Mouse (Mus musculus): ENCODE results near the gene Sprtn. TPM values are rescaled to one million over a fixed set of nuclear protein-coding genes. Genes with fewer than 3 reads are reported as not detected.

The Sprtn gene
- polyA plus RNA-seq (2015; fragmentation: Nextera tagmentation; extraction: Ambion mirVana), result 6.9 TPM in 2 replicates

DNA sequence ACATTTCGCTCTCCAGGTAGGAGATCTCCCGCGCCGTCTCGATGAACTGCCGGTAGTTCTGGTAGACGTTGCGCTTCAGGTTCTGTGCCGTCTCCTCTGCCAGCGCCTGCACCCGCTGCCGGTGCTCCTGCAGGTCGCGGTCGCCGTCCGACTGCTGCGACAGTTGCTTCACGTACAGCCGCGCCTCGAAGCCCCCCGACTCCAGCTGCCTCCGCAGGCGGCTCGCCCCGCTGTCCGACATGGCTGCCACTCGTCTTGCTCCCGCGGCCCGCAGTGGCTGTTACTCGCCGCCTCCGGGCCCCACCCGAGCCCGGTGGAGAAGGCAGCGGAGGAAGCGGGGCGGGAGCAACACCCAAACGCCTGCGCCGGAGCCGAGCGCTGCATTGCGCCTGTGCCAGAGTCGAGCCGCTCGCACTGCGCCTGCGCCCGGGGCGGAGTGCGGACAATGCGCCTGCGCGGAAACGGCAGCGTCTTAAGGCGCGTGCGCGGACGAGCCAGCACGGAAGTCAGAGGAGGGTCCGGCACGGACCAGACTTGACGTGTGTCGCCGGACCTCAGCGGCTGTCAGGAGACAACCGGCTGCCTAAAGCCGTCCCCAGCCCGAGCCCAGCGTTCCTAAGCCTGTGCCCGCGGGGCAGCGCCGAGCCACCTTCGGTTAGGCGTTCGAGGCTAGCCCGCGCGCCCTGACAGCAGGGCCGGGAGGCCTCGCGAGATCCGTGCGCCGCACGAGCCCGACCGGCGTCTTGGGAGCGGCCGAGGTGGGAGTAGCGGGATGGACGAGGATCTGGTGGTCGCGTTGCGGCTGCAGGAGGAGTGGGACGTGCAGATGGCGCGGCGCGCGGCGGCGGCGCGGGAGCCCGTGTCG, at the start of gene Sprtn, which contains the start of gene Exoc8:
Sprtn (plus strand) TSS at position 501 of the 865 bp plus-strand sequence.
Exoc8 (minus strand) TSS at position 320 of the 865 bp plus-strand sequence.
- H3K4me1 ChIP-seq (ENCODE audit: insufficient read depth, low read depth, low read length), result peaks cover 5% of the 10 kb centered on the region; the same call in 1 of the 2 replicates
- H3K36me3 ChIP-seq (ENCODE audit: insufficient read depth, low read length), result peaks cover 18% of the 10 kb centered on the region; the same call in 1 of the 2 replicates
- no peaks in the 10 kb centered on the region for H3K9me3 ChIP-seq (ENCODE audit: low read length)
- WGBS, result 1% methylated on average over 112 of the region's 114 CpGs
- H3K4me3 ChIP-seq (ENCODE audit: low read depth, low read length), result peak within 1 kb of the TSS; percentile 86
- no peaks in the 10 kb centered on the region for H3K27me3 ChIP-seq (replicated peaks; ENCODE audit: insufficient read depth, low read length)
- ATAC-seq (peak; percentile 84), DNase-seq (ENCODE audit: low spot score) (peak; percentile 97)
- H3K4me2 ChIP-seq (replicated peaks; ENCODE audit: low read depth, low read length), result peak within 1 kb of the TSS; percentile 99
- H3K9ac ChIP-seq (replicated peaks; ENCODE audit: low read depth), result peak within 1 kb of the TSS; percentile 78
- peak within 1 kb of the TSS; percentile 88 for H3K27ac ChIP-seq (ENCODE audit: low read length)
- no peak for TF ChIP-seq EP300 (IDR thresholded peaks at IDR 0.05)
- TF ChIP-seq CTCF (IDR thresholded peaks at IDR 0.05), result peak; percentile 2

DNA sequence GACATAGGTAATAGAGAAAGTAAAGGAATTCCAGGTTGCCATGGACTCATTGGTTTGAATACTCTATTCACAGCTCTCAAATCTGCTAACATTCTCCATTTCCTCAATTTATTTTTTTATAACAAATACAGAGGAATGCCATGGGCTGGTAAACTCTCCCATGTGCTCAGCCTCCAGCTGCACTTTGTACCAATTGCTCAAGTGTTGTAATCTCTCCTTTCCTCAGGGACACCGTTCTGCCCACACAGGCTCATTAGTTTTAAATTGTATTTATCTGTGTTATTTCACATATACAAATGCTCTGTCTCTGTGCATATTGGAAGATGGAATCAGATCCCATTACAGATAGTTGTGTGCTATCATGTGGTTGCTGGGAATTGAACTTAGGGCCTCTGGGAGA, 44.2 kb upstream of the Sprtn start:
- TF ChIP-seq EP300 (IDR thresholded peaks at IDR 0.05), result no peak
- no peak for TF ChIP-seq CTCF (IDR thresholded peaks at IDR 0.05)
- no peak for ATAC-seq
- Histone ChIP-seq H3K9me3 (ENCODE audit: low read length) (no peaks in the 10 kb centered on the region), H3K9ac (replicated peaks; ENCODE audit: low read depth) (no peak overlapping the region), H3K4me2 (replicated peaks; ENCODE audit: low read depth, low read length) (no peak overlapping the region), H3K4me1 (ENCODE audit: insufficient read depth, low read depth, low read length) (no peaks in the 10 kb centered on the region), H3K4me3 (ENCODE audit: low read depth, low read length) (no peak overlapping the region), H3K36me3 (ENCODE audit: insufficient read depth, low read length) (peaks cover 7% of the 10 kb centered on the region; the same call in 1 of the 2 replicates), H3K27me3 (replicated peaks; ENCODE audit: insufficient read depth, low read length) (no peaks in the 10 kb centered on the region), H3K27ac (ENCODE audit: low read length) (no peak overlapping the region)
- DNase-seq (ENCODE audit: low spot score), result no peak
- 97% methylated on average over 1 of the region's 1 CpGs for WGBS

DNA sequence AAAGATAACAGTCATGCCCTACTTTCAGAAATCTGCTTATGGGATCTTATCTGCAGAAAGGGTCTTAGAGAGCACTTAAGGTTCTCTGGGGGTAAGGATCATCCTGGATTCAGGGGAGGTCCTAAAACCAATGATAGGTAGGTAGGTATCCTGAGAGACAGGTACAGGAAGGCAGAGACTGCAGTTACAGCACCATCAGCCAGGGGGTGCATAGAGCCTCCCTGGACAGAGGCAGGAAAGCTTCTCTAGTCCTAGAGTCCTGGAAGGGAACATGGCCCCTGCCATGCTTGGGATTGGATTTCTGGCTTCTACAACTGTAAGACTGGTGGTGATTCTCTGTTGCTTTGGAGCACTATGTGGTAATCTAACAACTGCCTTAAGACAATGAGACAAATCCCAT, 38.2 kb upstream of the Sprtn start:
- H3K9me3 ChIP-seq (ENCODE audit: low read length), result no peaks in the 10 kb centered on the region
- peak; percentile 66 for TF ChIP-seq CTCF (IDR thresholded peaks at IDR 0.05)
- TF ChIP-seq EP300 (IDR thresholded peaks at IDR 0.05), result no peak
- H3K27ac ChIP-seq (ENCODE audit: low read length), result no peak overlapping the region
- H3K9ac ChIP-seq (replicated peaks; ENCODE audit: low read depth), result no peak overlapping the region
- H3K4me2 ChIP-seq (replicated peaks; ENCODE audit: low read depth, low read length), result no peak overlapping the region
- peaks cover 11% of the 10 kb centered on the region; the same call in 1 of the 2 replicates for H3K36me3 ChIP-seq (ENCODE audit: insufficient read depth, low read length)
- no peaks in the 10 kb centered on the region for H3K27me3 ChIP-seq (replicated peaks; ENCODE audit: insufficient read depth, low read length)
- ATAC-seq, result no peak
- H3K4me1 ChIP-seq (ENCODE audit: insufficient read depth, low read depth, low read length), result no peaks in the 10 kb centered on the region; the same call in 1 of the 2 replicates
- no peak overlapping the region for H3K4me3 ChIP-seq (ENCODE audit: low read depth, low read length)
- DNase-seq (ENCODE audit: low spot score), result peak; percentile 22

DNA sequence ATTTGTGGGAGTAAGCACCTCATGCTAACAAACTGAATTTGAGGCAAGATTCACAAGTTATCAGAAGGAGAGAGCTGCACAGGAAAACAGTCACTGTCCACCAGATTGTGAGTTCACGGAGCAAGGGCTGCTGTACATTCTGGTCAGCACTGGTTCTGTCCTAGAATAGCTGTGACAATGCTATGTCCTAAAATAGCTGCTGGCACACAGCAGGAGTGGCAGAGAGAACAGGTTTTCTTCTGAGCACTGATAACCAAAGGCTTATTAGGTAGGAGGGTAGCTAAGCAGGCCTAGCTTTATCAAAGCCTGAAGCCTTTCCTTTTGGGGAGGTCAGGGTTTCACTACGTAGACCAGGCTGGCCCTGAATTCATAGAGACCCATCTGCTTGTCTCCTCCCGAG, 37.5 kb upstream of the Sprtn start:
- H3K36me3 ChIP-seq (ENCODE audit: insufficient read depth, low read length), result peaks cover 5% of the 10 kb centered on the region; the same call in 1 of the 2 replicates
- TF ChIP-seq EP300 (IDR thresholded peaks at IDR 0.05), result no peak
- TF ChIP-seq CTCF (IDR thresholded peaks at IDR 0.05), result no peak
- no peaks in the 10 kb centered on the region; the same call in 1 of the 2 replicates for H3K4me1 ChIP-seq (ENCODE audit: insufficient read depth, low read depth, low read length)
- no peak overlapping the region for H3K4me2 ChIP-seq (replicated peaks; ENCODE audit: low read depth, low read length)
- no peaks in the 10 kb centered on the region for H3K9me3 ChIP-seq (ENCODE audit: low read length)
- ATAC-seq (no peak), DNase-seq (ENCODE audit: low spot score) (no peak)
- H3K9ac ChIP-seq (replicated peaks; ENCODE audit: low read depth), result no peak overlapping the region
- WGBS, result 95% methylated on average over 3 of the region's 3 CpGs
- no peak overlapping the region for H3K27ac ChIP-seq (ENCODE audit: low read length)
- no peak overlapping the region for H3K4me3 ChIP-seq (ENCODE audit: low read depth, low read length)
- no peaks in the 10 kb centered on the region for H3K27me3 ChIP-seq (replicated peaks; ENCODE audit: insufficient read depth, low read length)

DNA sequence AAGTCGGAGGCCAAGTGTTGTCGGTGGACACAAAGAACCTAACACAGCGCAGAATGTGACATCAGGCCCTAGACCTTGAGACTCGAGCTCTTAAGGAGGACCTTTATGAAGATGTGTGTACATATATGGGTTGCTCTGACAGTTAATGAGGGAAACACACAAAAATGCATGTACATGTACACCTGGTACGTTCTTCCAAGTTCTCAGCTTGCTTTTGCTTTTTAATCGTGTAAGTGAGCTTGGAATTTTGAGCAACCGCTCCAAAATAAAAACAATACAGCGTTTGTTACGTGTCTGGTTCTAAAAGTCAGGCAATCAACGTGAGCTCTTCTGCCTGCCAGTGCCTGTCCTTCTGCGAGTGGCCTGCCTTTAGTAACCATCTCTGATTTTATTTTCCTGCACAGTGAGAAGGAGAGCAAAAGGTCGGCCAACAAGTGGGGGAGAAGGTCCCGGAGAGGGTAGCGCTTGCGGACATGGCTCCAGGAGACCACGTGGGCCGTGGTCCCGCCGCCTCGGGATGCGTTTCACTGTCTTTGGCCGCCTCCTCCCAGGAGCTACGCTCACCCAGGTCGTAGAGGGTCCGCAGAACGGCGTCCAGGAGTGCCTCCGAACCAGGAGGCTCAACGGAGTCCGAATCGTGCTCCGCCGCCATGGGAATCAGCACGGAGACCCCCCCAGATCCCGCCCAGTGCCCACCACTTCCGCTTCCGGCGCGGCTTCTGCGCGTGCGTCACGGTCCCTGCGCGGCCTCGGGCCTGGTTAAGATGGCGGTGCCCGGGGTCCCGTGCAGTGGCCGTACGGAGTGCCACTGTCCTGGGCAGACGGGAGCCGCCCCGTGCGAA, 35.1 kb upstream of the Sprtn start, which contains the start of the genes Gnpat and 2810004N23Rik:
Gnpat (plus strand) TSS at position 713 of the 842 bp plus-strand sequence.
2810004N23Rik (minus strand) TSS at position 800 of the 842 bp plus-strand sequence.
- H3K9ac ChIP-seq (replicated peaks; ENCODE audit: low read depth), result peak within 1 kb of the TSS; percentile 96
- peak within 1 kb of the TSS; percentile 95 for H3K27ac ChIP-seq (ENCODE audit: low read length)
- H3K4me1 ChIP-seq (ENCODE audit: insufficient read depth, low read depth, low read length), result peaks cover 3% of the 10 kb centered on the region; the same call in 1 of the 2 replicates
- H3K36me3 ChIP-seq (ENCODE audit: insufficient read depth, low read length), result peaks cover 5% of the 10 kb centered on the region; the same call in 1 of the 2 replicates
- DNase-seq (ENCODE audit: low spot score), result peak; percentile 93
- H3K4me3 ChIP-seq (ENCODE audit: low read depth, low read length), result peak within 1 kb of the TSS; percentile 93
- 1% methylated on average over 46 of the region's 55 CpGs for WGBS
- no peak for TF ChIP-seq EP300 (IDR thresholded peaks at IDR 0.05)
- TF ChIP-seq CTCF (IDR thresholded peaks at IDR 0.05), result no peak
- peak; percentile 96 for ATAC-seq
- no peaks in the 10 kb centered on the region for H3K9me3 ChIP-seq (ENCODE audit: low read length)
- no peaks in the 10 kb centered on the region for H3K27me3 ChIP-seq (replicated peaks; ENCODE audit: insufficient read depth, low read length)
- H3K4me2 ChIP-seq (replicated peaks; ENCODE audit: low read depth, low read length), result peak within 1 kb of the TSS; percentile 76
